Mouse (Mus musculus): ENCODE measurements around the gene Ppfibp1. TPM values are rescaled to one million over a fixed set of nuclear protein-coding genes. Genes with fewer than 3 reads are reported as not detected.

Ppfibp1 gene
- polyA plus RNA-seq, 1 experiment from 2014 or later = 17.8 TPM

DNA sequence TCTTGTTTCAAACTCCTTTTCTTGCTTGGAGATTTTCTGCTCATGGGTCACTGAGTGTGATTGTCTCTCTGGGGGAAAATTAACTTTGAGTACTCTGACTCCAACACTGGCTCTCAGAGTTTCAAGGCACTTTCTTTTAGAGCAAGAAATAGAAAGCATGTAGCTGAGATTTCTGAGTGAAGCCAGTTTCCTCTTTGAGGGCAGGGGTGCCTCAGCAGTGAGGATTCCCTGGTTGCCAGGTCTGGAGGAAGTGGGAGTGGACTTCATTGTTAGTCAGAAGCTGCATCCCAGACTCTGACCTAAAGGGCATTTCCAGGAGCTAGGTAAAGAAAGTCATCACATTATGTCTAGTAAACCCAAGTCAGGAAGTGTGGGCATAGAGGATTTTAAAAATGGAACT is 2.3 kb downstream of the Ppfibp1 start:
- ATAC-seq = no peak
- H3K4me1 ChIP-seq (replicated peaks; ENCODE audit: control insufficient read depth, insufficient read depth, low read length) = no peaks in the 10 kb centered on the region
- no peak overlapping the region for H3K4me2 ChIP-seq (ENCODE audit: low read length)
- no peak overlapping the region for H3K9ac ChIP-seq (replicated peaks; ENCODE audit: low read depth, low read length)
- H3K36me3 ChIP-seq (ENCODE audit: control insufficient read depth, insufficient read depth) = no peaks in the 10 kb centered on the region
- no peaks in the 10 kb centered on the region for H3K9me3 ChIP-seq (ENCODE audit: control insufficient read depth, low read length)
- no peaks in the 10 kb centered on the region for H3K27me3 ChIP-seq (replicated peaks; ENCODE audit: control insufficient read depth, insufficient read depth, low read length)
- H3K27ac ChIP-seq (ENCODE audit: low read length) = no peak overlapping the region
- no peak overlapping the region for H3K4me3 ChIP-seq (replicated peaks; ENCODE audit: low read length)

GRCm38 (mm10) chr6:146893890-146894289 is 5.6 kb downstream of the Ppfibp1 start:
- no peak overlapping the region for H3K27ac ChIP-seq (ENCODE audit: low read length)
- H3K27me3 ChIP-seq (replicated peaks; ENCODE audit: control insufficient read depth, insufficient read depth, low read length) = no peaks in the 10 kb centered on the region
- ATAC-seq = no peak
- no peak overlapping the region for H3K4me3 ChIP-seq (replicated peaks; ENCODE audit: low read length)
- WGBS = 62% methylated on average over 2 of the region's 2 CpGs
- no peak overlapping the region for H3K4me2 ChIP-seq (ENCODE audit: low read length)
- no peaks in the 10 kb centered on the region for H3K36me3 ChIP-seq (ENCODE audit: control insufficient read depth, insufficient read depth)
- no peak overlapping the region for H3K9ac ChIP-seq (replicated peaks; ENCODE audit: low read depth, low read length)
- H3K9me3 ChIP-seq (ENCODE audit: control insufficient read depth, low read length) = no peaks in the 10 kb centered on the region
- H3K4me1 ChIP-seq (replicated peaks; ENCODE audit: control insufficient read depth, insufficient read depth, low read length) = no peaks in the 10 kb centered on the region

DNA sequence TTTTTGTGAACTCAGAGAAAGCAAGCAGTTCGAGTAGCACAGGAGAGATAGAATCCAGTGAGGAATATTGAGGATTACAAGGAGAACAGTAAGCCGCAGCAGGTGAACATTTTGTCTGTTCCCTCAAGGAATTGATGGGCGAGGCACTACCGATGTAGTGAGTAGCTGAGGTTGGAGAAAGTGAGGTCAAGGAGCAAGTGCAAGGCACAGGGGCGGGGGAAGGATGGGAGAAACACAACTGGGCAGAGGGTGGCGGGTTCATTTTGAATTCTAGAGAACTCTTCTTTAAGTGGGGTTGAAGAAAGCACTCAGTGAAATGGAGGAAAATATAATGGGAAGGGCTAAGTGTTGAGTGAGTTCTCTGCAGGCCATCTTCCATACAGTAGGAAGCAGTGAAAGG is 10.4 kb downstream of the Ppfibp1 start:
- no peak overlapping the region for H3K4me2 ChIP-seq (ENCODE audit: low read length)
- H3K4me1 ChIP-seq (replicated peaks; ENCODE audit: control insufficient read depth, insufficient read depth, low read length) = no peaks in the 10 kb centered on the region
- no peak overlapping the region for H3K9ac ChIP-seq (replicated peaks; ENCODE audit: low read depth, low read length)
- no peak overlapping the region for H3K4me3 ChIP-seq (replicated peaks; ENCODE audit: low read length)
- H3K9me3 ChIP-seq (ENCODE audit: control insufficient read depth, low read length) = no peaks in the 10 kb centered on the region
- H3K36me3 ChIP-seq (ENCODE audit: control insufficient read depth, insufficient read depth) = no peaks in the 10 kb centered on the region
- no peak for ATAC-seq
- no peak overlapping the region for H3K27ac ChIP-seq (ENCODE audit: low read length)
- H3K27me3 ChIP-seq (replicated peaks; ENCODE audit: control insufficient read depth, insufficient read depth, low read length) = no peaks in the 10 kb centered on the region
- 85% methylated on average over 6 of the region's 6 CpGs for WGBS

DNA sequence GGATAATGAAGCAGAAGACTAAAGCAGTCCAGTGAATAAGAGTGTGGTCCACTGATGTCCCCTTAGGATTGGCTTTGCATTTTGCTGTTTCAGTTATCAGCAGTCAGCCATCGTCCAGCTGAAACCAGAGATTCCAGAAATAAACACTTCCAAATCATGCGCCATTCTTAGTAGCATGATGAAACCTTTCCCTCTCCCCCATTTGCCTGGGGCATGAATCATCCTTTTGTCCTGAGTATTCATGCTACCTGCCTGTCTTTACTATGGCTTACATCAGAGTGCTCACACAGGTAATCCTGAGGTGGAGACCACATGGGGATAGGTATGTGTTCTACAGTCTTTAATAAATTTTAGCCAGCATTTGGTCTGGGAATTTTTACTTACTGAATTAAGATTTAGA is 11.4 kb downstream of the Ppfibp1 start:
- 96% methylated on average over 2 of the region's 2 CpGs for WGBS
- Histone ChIP-seq H3K27ac (ENCODE audit: low read length) (no peak overlapping the region), H3K9me3 (ENCODE audit: control insufficient read depth, low read length) (no peaks in the 10 kb centered on the region), H3K9ac (replicated peaks; ENCODE audit: low read depth, low read length) (no peak overlapping the region), H3K4me1 (replicated peaks; ENCODE audit: control insufficient read depth, insufficient read depth, low read length) (no peaks in the 10 kb centered on the region), H3K4me3 (replicated peaks; ENCODE audit: low read length) (no peak overlapping the region), H3K27me3 (replicated peaks; ENCODE audit: control insufficient read depth, insufficient read depth, low read length) (no peaks in the 10 kb centered on the region), H3K36me3 (ENCODE audit: control insufficient read depth, insufficient read depth) (no peaks in the 10 kb centered on the region), H3K4me2 (ENCODE audit: low read length) (no peak overlapping the region)
- ATAC-seq = no peak

DNA sequence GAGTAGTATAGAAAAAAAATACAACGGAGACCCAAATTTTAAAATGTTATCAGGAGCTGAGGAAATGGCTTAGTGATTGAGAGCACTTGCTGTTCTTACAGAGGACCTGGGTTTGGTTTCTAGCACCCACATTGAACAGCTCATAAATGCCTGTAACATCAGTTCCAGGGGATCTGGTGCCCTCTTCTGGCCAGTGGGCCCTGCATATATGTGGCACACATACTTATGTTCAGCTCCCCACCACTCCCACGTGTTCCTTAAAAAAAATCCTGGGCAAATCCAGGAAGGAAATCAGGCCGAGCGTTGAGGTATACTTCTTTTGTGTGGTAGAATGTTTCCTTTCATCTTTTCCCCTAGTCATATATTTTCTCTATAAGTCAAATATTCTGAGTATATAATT is 13.6 kb downstream of the Ppfibp1 start:
- no peak for ATAC-seq
- H3K27me3 ChIP-seq (replicated peaks; ENCODE audit: control insufficient read depth, insufficient read depth, low read length) = no peaks in the 10 kb centered on the region
- no peak overlapping the region for H3K27ac ChIP-seq (ENCODE audit: low read length)
- no peaks in the 10 kb centered on the region for H3K4me1 ChIP-seq (replicated peaks; ENCODE audit: control insufficient read depth, insufficient read depth, low read length)
- H3K36me3 ChIP-seq (ENCODE audit: control insufficient read depth, insufficient read depth) = no peaks in the 10 kb centered on the region
- H3K4me3 ChIP-seq (replicated peaks; ENCODE audit: low read length) = no peak overlapping the region
- H3K9ac ChIP-seq (replicated peaks; ENCODE audit: low read depth, low read length) = no peak overlapping the region
- no peaks in the 10 kb centered on the region for H3K9me3 ChIP-seq (ENCODE audit: control insufficient read depth, low read length)
- 94% methylated on average over 4 of the region's 4 CpGs for WGBS
- no peak overlapping the region for H3K4me2 ChIP-seq (ENCODE audit: low read length)

DNA sequence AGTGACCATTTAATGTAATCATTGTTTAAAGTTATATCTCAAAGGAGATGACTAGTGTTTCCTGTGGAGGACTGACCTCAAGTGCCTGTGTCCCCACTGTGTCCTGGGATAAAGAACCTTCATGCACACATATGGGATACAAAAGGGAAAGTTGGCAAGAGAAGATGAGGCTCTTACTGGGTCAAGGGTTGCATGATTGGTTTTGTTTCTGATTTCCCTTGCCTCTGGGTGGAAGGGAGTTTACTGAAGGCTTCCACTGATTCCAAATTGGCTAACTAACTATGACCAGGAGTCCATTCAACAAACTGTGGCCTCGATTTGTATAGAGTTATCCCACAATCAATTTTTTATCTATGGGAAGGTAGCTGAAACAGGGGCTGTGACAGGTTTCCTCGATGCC is 15.3 kb downstream of the Ppfibp1 start:
- no peak overlapping the region for H3K27ac ChIP-seq (ENCODE audit: low read length)
- H3K4me2 ChIP-seq (ENCODE audit: low read length) = no peak overlapping the region
- no peak for ATAC-seq
- WGBS = 86% methylated on average over 2 of the region's 2 CpGs
- H3K36me3 ChIP-seq (ENCODE audit: control insufficient read depth, insufficient read depth) = no peaks in the 10 kb centered on the region
- no peaks in the 10 kb centered on the region for H3K9me3 ChIP-seq (ENCODE audit: control insufficient read depth, low read length)
- H3K27me3 ChIP-seq (replicated peaks; ENCODE audit: control insufficient read depth, insufficient read depth, low read length) = no peaks in the 10 kb centered on the region
- no peak overlapping the region for H3K4me3 ChIP-seq (replicated peaks; ENCODE audit: low read length)
- no peaks in the 10 kb centered on the region for H3K4me1 ChIP-seq (replicated peaks; ENCODE audit: control insufficient read depth, insufficient read depth, low read length)
- H3K9ac ChIP-seq (replicated peaks; ENCODE audit: low read depth, low read length) = no peak overlapping the region

DNA sequence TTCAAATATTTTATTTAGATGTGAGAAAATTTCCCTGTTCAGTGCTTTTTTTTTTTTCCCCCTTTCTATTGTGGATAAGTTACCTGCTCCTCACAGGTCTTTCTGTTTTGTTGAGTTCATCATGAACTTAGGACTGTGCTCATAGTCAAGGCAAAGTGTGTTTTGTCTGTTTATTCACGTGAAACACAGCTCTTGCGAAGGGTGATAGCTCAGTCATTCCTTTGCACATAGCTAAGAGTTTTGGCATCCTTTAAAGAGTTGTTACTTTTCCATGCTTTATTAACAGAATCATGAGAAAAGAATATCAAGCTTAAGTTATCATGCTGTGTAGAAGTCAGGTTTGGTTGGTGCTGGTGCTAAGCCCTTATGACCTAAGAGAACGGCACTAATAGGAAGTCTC is 16.4 kb downstream of the Ppfibp1 start:
- no peak for ATAC-seq
- H3K27ac ChIP-seq (ENCODE audit: low read length) = no peak overlapping the region
- H3K36me3 ChIP-seq (ENCODE audit: control insufficient read depth, insufficient read depth) = no peaks in the 10 kb centered on the region
- H3K9ac ChIP-seq (replicated peaks; ENCODE audit: low read depth, low read length) = no peak overlapping the region
- no peaks in the 10 kb centered on the region for H3K27me3 ChIP-seq (replicated peaks; ENCODE audit: control insufficient read depth, insufficient read depth, low read length)
- H3K9me3 ChIP-seq (ENCODE audit: control insufficient read depth, low read length) = no peaks in the 10 kb centered on the region
- no peak overlapping the region for H3K4me2 ChIP-seq (ENCODE audit: low read length)
- H3K4me3 ChIP-seq (replicated peaks; ENCODE audit: low read length) = no peak overlapping the region
- no peaks in the 10 kb centered on the region for H3K4me1 ChIP-seq (replicated peaks; ENCODE audit: control insufficient read depth, insufficient read depth, low read length)
- WGBS = 86% methylated on average over 3 of the region's 3 CpGs

DNA sequence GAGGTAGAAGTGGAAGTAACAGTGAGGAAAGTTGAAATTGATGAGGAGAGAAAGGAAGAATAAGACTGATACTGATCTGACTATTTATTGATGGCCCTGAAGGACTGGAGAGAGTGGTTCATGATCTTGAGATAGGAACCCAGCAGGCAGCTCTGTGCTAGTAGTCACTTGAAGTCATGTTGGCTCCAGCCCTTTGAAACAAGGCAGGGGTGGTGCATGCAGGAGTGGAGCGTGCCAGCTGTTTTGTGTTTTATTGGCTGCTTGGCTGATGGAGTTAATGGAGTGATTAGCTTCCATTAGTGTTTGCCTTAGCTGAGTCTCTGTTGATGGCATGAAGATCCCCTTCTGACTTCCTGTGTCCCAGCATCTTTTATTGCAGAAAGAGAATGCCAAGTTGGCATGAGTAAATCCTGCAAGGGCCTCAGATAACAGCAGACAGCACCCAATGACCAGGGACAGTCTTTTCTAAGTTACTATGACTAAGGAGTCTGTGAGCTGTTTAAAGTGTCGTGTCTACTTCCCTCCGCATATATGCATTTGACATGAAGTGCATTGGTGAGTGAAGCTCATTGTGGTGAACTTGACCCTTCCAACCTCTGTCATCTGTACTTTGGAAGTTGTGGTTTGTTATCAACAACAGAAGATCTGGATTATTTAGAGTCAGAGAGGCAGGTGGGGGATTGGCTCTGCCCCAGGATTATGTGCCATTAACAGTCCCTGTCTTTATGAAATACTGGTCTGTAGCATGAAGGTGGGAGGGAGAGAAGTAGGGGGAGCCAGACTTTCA is 17.9 kb downstream of the Ppfibp1 start:
- WGBS = 82% methylated on average over 3 of the region's 3 CpGs
- H3K9ac ChIP-seq (replicated peaks; ENCODE audit: low read depth, low read length) = no peak overlapping the region
- no peaks in the 10 kb centered on the region for H3K36me3 ChIP-seq (ENCODE audit: control insufficient read depth, insufficient read depth)
- ATAC-seq = no peak
- no peak overlapping the region for H3K4me2 ChIP-seq (ENCODE audit: low read length)
- H3K27me3 ChIP-seq (replicated peaks; ENCODE audit: control insufficient read depth, insufficient read depth, low read length) = no peaks in the 10 kb centered on the region
- no peaks in the 10 kb centered on the region for H3K4me1 ChIP-seq (replicated peaks; ENCODE audit: control insufficient read depth, insufficient read depth, low read length)
- H3K4me3 ChIP-seq (replicated peaks; ENCODE audit: low read length) = no peak overlapping the region
- no peaks in the 10 kb centered on the region for H3K9me3 ChIP-seq (ENCODE audit: control insufficient read depth, low read length)
- no peak overlapping the region for H3K27ac ChIP-seq (ENCODE audit: low read length)

DNA sequence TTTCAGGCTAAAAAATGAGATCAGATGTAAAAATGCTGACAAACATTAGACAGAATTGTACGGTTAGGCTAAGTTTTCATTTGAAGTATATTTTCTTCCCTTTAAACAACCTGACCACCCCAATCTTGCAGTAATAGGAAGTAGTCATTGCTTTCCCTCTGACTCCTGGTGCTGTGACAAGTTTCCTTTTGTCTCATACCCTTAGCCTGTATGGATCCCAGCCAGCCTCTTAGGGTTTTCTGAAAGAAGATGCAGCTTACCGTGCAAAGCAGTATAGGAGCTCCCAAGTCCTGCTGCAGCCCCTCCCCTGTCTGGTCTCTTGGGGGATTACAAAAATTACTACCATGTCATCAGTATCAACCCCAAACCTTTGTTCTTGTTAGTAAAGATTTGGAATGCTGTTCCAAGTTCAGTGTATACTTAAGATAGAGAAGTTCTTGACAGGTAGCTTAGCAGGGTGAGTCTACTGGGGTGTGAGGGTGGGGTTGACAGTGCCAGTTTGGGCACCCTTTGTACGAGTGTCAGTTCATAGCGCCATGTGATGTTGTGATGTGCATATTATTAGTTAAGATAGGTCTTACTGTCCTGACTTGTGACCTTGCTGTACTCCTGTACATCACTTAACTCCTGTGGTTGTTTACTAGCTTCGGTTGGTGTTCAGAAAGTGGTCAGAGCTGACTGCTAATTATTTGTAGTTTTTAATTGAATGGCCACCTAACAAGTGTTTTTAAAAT is 18.9 kb downstream of the Ppfibp1 start:
- Histone ChIP-seq H3K9ac (replicated peaks; ENCODE audit: low read depth, low read length) (no peak overlapping the region), H3K4me2 (ENCODE audit: low read length) (no peak overlapping the region), H3K4me3 (replicated peaks; ENCODE audit: low read length) (no peak overlapping the region), H3K36me3 (ENCODE audit: control insufficient read depth, insufficient read depth) (no peaks in the 10 kb centered on the region), H3K9me3 (ENCODE audit: control insufficient read depth, low read length) (no peaks in the 10 kb centered on the region), H3K4me1 (replicated peaks; ENCODE audit: control insufficient read depth, insufficient read depth, low read length) (no peaks in the 10 kb centered on the region), H3K27ac (ENCODE audit: low read length) (no peak overlapping the region), H3K27me3 (replicated peaks; ENCODE audit: control insufficient read depth, insufficient read depth, low read length) (no peaks in the 10 kb centered on the region)
- ATAC-seq = no peak
- 67% methylated on average over 5 of the region's 5 CpGs for WGBS

Measured in forebrain, embryonic 16.5 days (tissue).